Mouse (Mus musculus) bone marrow, adult 2 months (tissue): ENCODE results near the gene Mapkapk3. TPM values are rescaled to one million over a fixed set of nuclear protein-coding genes. Genes with fewer than 3 reads are reported as not detected.

ENCODE experiments used
- H3K27ac ChIP-seq: fragments of 200-500 bp; 2 replicates; pipeline ENCODE4 v1.5.1; 2012; ENCODE audit warnings: low read depth, mild to moderate bottlenecking, control low read depth, inconsistent platforms, low read length; ENCODE audit not compliant: control insufficient read depth, poor library complexity, insufficient read depth
- H3K4me1 ChIP-seq: fragments of 200-500 bp; 2 replicates; pipeline ENCODE4 v1.6.1; 2011; ENCODE audit warnings: low read length; ENCODE audit not compliant: control insufficient read depth, insufficient read depth
- H3K4me3 ChIP-seq: fragments of 200-500 bp; replicated peaks from 2 replicates; pipeline ENCODE3; 2011; ENCODE audit warnings: mild to moderate bottlenecking, low read depth, low read length, control low read depth; ENCODE audit not compliant: control insufficient read depth
- CTCF ChIP-seq: fragments of 200-500 bp; IDR thresholded peaks from 2 replicates; pipeline ENCODE4 v1.5.1; 2011; ENCODE audit warnings: low read length, control low read depth; ENCODE audit not compliant: control insufficient read depth, insufficient read depth
- POLR2A ChIP-seq: fragments of 200-500 bp; IDR thresholded peaks from 2 replicates; pipeline ENCODE4 v1.6.1; 2011; ENCODE audit warnings: low read depth, mild to moderate bottlenecking, control low read depth, low read length, borderline replicate concordance; ENCODE audit not compliant: control insufficient read depth
- WGBS: fragments of 180-500 bp; shearing (Covaris S2); methylation state at CpG from one replicate; pipeline ENCODE4 v1.1.7; 2018; 5-methylcytosine and 5-hydroxymethylcytosine counted together
- polyA plus RNA-seq: library from polyadenylated mRNA; stranded (reverse); fragments of >200 nt; gene quantifications from 2 replicates; pipeline ENCODE4 v1.2.4, GENCODE M21; 2011; ENCODE audit warnings: low replicate concordance; ENCODE audit not compliant: missing spikeins, insufficient read depth, insufficient read length

Gene Mapkapk3
- polyA plus RNA-seq, 1 experiment: 46.9 TPM

- Histone ChIP-seq H3K4me3 (no peak overlapping the region), H3K27ac (no peak overlapping the region), H3K4me1 (peaks cover 2% of the 10 kb centered on the region)
- 85% methylated on average over 6 of the region's 6 CpGs for WGBS
- no peak for TF ChIP-seq CTCF
- TF ChIP-seq POLR2A: no peak
Measured at GRCm38 (mm10) chr9:107259571-107259970, 30.1 kb downstream of the Mapkapk3 start.

DNA sequence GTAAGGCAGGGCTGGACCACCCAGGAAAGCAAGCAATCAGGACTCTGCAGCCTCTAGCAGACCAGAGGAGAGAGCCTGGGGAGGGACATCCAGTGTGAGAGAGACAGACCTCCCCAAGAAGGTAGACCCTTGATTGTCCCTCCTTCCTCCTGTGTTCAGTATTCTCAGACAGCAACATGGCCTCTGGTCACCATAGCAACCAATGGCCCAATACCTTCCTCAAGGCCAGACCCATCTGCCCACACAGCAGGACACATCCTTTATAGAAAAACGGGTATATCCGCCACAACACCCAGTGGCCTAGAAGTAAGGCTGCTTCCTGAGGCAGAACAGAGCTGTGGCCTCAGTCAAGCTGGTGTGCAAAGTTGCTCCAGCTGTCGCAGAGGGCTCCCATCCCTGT, 34.1 kb downstream of the Mapkapk3 start:
- WGBS: 79% methylated on average over 3 of the region's 3 CpGs
- Histone ChIP-seq H3K27ac (no peak overlapping the region), H3K4me1 (peaks cover 2% of the 10 kb centered on the region; the same call in 1 of the 2 replicates), H3K4me3 (no peak overlapping the region)
- no peak for TF ChIP-seq POLR2A
- no peak for TF ChIP-seq CTCF

DNA sequence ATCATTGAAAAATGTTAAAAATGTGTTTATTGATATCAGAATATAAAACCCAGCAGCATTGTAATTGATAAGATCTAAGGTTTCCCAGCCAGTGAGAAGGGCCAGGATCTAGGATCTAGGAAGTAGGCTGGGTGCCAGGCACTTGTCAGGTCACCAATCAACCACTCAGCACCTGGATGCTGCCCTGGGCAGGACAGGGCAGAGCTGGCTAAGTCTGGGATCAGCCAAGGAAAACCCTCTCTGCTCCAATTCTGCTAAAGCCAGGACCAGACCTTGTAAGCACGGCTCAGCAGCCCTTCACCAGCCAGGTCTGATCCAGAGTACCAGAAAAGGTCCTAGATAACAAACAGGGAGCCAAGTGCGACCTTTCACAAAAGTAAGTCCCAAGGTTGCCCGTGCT, 34.8 kb downstream of the Mapkapk3 start:
- Histone ChIP-seq H3K4me1 (no peaks in the 10 kb centered on the region), H3K27ac (no peak overlapping the region), H3K4me3 (no peak overlapping the region)
- no peak for TF ChIP-seq POLR2A
- WGBS: 90% methylated on average over 3 of the region's 3 CpGs

DNA sequence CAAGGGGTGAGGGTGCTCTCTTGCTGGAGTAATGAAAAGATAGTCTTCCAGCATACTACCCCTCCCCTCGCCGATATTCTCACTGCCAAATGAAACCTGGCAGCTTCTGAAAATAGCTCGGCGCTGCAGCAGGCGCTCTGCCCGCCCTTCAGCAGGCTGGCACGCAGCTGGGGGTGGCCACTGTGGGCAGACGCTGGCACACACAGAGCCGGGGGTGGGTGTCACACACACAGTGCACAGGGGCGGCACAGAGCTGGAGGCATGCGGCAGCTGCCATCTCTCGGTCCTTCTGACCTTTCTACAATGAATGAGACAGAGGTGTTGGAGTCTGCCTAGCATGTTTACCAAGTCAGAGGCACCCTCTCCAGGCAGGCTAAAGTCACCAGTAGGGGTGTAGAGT, 35.2 kb downstream of the Mapkapk3 start:
- Histone ChIP-seq H3K27ac (no peak overlapping the region), H3K4me1 (no peaks in the 10 kb centered on the region), H3K4me3 (no peak overlapping the region)
- TF ChIP-seq CTCF (no peak), POLR2A (no peak)
- WGBS: 72% methylated on average over 12 of the region's 12 CpGs

DNA sequence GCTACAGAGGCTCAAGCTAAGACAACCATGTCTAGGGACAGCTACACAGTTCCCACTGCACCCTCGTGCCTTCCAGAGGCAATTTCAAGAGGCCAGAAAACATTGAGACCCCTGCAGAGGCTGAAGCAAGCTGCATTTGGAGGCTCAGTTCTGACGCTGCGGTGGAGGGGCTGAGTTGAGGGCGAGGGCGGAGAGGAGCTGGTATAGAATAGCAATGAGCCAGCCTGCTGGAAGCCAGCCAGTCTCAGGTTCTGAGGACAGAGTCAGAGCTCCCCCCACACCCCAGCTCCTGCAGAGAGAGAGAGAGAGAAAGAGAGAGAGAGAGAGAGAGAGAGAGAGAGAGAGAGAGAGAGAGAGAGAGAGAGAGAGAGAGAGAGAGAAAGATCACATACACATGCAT, 37.5 kb downstream of the Mapkapk3 start:
- H3K4me3 ChIP-seq: no peak overlapping the region
- TF ChIP-seq CTCF: no peak
- TF ChIP-seq POLR2A: no peak
- H3K27ac ChIP-seq: no peak overlapping the region
- WGBS: 54% methylated on average over 5 of the region's 5 CpGs
- H3K4me1 ChIP-seq: no peaks in the 10 kb centered on the region

DNA sequence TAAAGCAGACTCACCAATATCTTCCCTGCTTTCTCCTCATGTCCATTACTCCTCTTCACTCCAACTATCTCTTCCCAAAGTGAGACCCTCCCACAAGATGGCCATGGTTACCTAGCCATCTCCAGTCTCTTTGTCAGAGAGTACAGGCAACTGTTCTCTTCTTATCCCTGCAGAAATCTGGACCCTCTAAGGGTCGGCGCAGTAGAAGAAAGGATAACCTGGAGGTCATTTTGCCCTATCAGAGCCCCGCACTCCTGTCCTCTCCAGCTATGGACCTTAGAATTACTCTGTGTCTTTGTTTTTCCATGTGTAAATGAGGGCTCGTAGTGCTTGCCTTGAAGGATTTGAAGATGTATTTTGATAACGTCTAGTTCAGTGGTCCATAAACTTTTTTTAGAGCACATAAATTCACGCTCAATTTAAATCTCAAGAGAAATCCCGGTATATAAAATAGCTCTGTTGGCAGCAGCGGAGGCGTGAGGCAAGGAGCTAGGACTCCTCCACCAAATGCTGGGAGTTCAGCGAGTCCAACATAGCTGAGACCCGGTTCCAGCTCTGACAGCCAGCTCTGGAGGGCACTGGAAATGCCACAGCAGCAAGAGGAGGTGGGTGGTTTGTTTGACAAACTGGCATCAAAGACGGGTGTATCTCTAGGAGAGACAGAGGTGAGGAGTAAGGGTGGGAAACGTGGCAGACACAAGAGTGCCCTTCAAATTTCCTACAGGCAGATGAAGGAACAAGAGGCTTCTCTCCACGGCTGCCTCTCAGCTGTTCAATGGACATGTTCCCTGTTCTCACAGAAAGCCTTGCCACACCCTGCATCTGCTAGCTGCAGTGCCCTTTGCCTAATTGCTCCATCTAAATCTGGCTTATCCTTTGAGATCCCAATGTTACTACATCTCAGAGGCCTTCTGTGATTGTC, 39.0 kb downstream of the Mapkapk3 start:
- 75% methylated on average over 14 of the region's 14 CpGs for WGBS
- H3K4me1 ChIP-seq: no peaks in the 10 kb centered on the region
- no peak overlapping the region for H3K4me3 ChIP-seq
- TF ChIP-seq POLR2A (no peak), CTCF (no peak)
- no peak overlapping the region for H3K27ac ChIP-seq

GRCm38 (mm10) chr9:107249154-107249553, 40.5 kb downstream of the Mapkapk3 start:
- no peak for TF ChIP-seq POLR2A
- no peak for TF ChIP-seq CTCF
- Histone ChIP-seq H3K4me3 (no peak overlapping the region), H3K27ac (no peak overlapping the region), H3K4me1 (no peaks in the 10 kb centered on the region)
- 58% methylated on average over 6 of the region's 6 CpGs for WGBS

DNA sequence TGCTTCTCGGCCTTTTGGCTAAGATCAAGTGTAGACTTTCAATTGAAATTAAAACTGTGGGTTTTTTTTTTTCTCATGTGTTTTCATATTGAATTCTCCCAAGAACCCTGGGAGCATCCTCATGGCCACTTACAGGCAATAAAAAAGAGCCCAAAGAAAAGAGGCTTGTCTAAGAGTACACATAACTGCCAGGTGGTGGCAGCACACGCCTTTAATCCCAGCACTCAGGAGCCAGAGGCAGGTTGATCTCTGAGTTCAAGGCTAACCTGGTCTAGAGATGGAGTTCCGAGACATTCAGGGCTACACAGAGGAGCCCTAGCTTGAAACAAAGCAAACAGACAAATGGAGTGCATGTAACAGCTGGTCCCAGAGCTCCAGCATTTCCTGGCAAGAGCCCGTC, 43.5 kb downstream of the Mapkapk3 start:
- TF ChIP-seq POLR2A: no peak
- peak; percentile 69 for TF ChIP-seq CTCF
- Histone ChIP-seq H3K4me3 (no peak overlapping the region), H3K27ac (no peak overlapping the region), H3K4me1 (no peaks in the 10 kb centered on the region)
- whole genome bisulfite sequencing: 50% methylated on average over 4 of the region's 4 CpGs

DNA sequence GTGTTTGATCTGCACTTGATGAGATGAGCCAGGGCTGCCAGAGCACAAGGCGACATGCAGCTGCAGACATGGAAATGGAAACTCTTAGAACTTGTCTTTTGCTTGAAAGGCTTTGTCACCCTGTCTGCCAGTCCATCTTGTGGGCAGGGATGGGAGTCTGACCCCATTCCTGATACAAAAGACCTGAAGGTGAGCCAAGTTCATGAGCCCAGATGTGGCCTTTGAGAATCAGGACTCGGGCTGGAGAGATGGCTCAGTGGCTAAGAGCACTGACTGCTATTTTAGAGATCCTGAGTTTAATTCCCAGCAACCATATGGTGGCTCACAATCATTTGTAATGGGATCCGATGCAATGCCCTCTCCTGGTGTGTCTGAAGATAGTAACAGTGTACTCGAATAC, 44.4 kb downstream of the Mapkapk3 start:
- no peak for TF ChIP-seq CTCF
- no peak for TF ChIP-seq POLR2A
- WGBS: 77% methylated on average over 4 of the region's 4 CpGs
- Histone ChIP-seq H3K4me1 (no peaks in the 10 kb centered on the region), H3K4me3 (no peak overlapping the region), H3K27ac (no peak overlapping the region)
